Mouse (Mus musculus) left cerebral cortex, adult 18-20 months (tissue): ENCODE data around the gene Fam57b. TPM values are rescaled to one million over a fixed set of nuclear protein-coding genes. Genes with fewer than 3 reads are reported as not detected.

Source experiments
- DNase-seq, 2 experiments: peaks; one replicate each; pipeline ENCODE4 v3.0.0; 2021 to 2022; ENCODE audit warnings: low spot score in 2 of 2, mixed read lengths in 1 of 2
- total RNA-seq, 2 experiments: library from RNA; stranded (reverse); gene quantifications; 2 replicates each; pipeline ENCODE4 v1.2.3; 2021

The Fam57b gene
- total RNA-seq, 2 experiments from 2014 or later, result 63.0 to 65.5 TPM

- peak in 1 of 2 experiments; percentile 42 for DNase-seq
These were observed 25.8 kb downstream of the Fam57b start for GRCm38 (mm10) chr7:126823202-126823711.

GRCm38 (mm10) chr7:126823940-126824339 lies 26.5 kb downstream of the Fam57b start:
- no peak for DNase-seq

DNA sequence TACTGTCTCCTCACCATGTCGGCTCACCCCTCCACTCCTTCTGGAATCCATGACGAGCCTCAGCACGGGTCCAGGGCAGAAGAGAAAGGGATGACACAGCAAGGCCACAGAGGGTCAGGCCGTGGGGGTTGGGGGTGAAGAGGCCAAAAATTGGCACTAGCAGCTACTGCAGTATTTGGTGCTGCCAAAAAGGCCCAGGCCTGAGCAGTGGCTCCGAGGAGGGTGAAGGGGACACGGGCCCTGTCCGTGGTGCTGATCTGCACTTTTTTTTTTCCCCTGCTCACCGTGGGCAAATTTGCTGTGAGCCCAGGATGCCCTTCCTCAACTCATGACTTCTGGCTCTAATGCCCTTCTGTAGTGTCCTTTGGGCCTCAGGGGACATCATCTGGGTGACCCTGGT lies 27.9 kb downstream of the Fam57b start:
- DNase-seq, result no peak

DNA sequence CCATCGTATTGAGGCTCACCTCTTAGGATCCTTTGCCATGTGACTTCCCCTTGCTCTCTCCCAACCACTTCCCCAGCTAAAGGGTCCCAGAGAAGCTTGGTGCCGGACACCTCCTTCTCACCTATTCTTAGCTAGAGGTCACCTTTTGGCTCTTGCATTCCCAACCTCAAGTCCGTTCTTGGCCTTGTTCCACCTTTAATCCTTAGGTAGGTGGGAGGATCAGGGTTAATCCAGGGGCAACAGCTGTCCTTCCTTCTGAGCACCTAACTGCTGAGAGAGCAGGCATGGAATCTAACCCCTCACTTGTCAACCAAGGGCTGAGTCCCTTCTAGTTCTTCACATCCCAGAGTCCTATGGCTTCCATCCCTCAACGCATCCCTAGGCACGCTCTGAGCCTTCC lies 28.5 kb downstream of the Fam57b start:
- DNase-seq, result no peak

GRCm38 (mm10) chr7:126831539-126831938 lies 34.1 kb downstream of the Fam57b start, which contains the start of gene 4930451I11Rik:
TSS of gene 4930451I11Rik (minus strand) at chr7:126831639.
- no peak for DNase-seq

- peak; percentile 77 to 83 for DNase-seq
These were observed 34.6 kb downstream of the Fam57b start for GRCm38 (mm10) chr7:126832036-126832598.

- DNase-seq, result no peak
These were observed 35.8 kb downstream of the Fam57b start for GRCm38 (mm10) chr7:126833294-126833693.

DNA sequence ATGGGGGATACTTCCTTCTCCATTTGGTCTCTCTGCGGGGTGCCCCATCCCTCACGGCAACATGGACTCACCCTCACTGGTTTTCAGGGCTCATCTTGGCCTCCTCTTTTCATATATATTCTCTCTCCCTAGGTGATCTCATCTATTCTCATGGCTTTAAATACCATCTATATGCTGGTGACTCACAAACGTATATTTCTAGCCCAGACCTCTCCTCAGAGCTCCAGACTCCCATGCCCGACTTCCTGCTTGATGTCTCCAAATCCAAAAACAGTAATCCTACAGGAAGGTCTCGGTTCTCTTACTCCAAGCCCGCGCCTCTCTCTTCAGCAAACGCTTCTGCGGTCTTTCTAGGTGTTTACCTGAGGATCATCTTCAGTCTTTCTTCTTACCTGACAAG lies 45.8 kb downstream of the Fam57b start:
- no peak for DNase-seq

- DNase-seq, result no peak
These were observed 48.0 kb downstream of the Fam57b start for GRCm38 (mm10) chr7:126845516-126845915.

GRCm38 (mm10) chr7:126847116-126847420 lies 49.6 kb downstream of the Fam57b start, which contains the start of gene Doc2a:
TSS of gene Doc2a (plus strand) at chr7:126847416.
- DNase-seq, result no peak

- no peak for DNase-seq
These were observed 50.2 kb downstream of the Fam57b start for GRCm38 (mm10) chr7:126847421-126848398.

- peak in 1 of 2 experiments; percentile 59 for DNase-seq
These were observed 51.3 kb downstream of the Fam57b start for GRCm38 (mm10) chr7:126848794-126849193.

DNA sequence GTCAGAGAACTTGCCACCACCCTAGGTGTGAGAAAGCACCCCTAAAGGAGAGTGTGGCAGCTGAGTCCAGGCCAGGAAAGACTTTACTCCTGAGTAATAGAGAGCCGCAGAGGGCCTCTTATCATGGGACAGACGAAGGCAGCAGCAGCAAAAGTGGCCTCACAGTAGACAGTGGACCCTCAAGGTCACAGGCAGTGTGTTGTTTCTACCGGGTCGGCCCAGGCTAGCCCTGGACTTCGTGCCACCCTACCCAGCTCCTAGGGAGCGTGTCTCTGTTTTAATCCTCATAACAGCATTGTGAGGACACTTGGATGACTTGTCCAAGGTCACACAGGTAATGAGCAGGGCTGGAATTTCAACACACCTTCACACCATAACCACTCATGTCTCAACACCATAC lies 52.7 kb downstream of the Fam57b start:
- DNase-seq, result no peak

DNA sequence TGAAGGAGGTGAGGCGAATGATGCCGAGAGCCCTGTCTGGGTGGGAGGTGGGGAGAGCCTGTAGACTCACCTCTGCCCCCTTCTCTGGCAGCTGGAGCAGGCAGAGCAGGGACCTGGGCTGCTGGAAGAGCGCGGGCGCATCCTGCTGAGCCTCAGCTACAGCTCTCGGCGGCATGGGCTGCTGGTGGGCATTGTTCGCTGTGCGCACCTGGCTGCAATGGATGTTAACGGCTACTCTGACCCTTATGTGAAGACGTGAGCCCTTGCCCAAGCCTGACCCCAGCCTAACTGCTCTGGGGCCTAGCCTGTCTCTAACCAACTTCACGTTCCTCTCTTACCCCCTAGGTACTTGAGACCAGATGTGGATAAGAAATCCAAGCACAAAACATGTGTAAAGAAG lies 53.7 kb downstream of the Fam57b start:
- no peak for DNase-seq

DNA sequence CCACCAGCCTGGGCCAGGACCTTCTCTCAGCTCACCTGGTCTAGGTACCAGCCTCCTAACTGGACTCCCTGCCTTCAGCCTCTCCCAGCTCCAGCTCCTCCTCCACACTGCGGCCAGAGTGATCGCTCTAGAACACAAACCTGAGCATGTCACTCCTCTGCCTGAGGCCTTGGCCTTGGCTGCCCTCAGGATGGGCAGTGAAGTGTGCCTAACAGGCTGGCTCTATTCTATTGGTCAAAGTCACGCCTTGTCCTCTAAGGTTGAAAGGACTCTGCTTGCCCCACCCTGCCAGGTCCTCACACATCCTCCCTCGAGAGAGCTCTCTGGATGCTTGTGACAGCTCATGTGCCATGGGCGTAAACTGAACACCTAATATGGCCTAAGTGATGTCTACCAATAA lies 56.0 kb downstream of the Fam57b start:
- no peak for DNase-seq

- DNase-seq, result no peak
These were observed 58.2 kb downstream of the Fam57b start for GRCm38 (mm10) chr7:126855641-126856040.

GRCm38 (mm10) chr7:126856741-126857420 lies 59.4 kb downstream of the Fam57b start:
- no peak for DNase-seq

GRCm38 (mm10) chr7:126860987-126861386 lies 63.5 kb downstream of the Fam57b start:
- DNase-seq, result no peak

- peak; percentile 96 to 97 for DNase-seq
These were observed 64.1 kb downstream of the Fam57b start, which contains the start of gene Hirip3 for GRCm38 (mm10) chr7:126861429-126862130. TSS of gene Hirip3 (plus strand) at chr7:126861972.

- peak; percentile 95 to 97 for DNase-seq
These were observed 64.8 kb downstream of the Fam57b start, which contains the start of gene Ino80e for GRCm38 (mm10) chr7:126862147-126862784. TSS of gene Ino80e (minus strand) at chr7:126862377.
